Mouse (Mus musculus) brain, embryonic 14.5 days (tissue): ENCODE measurements around the gene Gin1. TPM values are rescaled to one million over a fixed set of nuclear protein-coding genes. Genes with fewer than 3 reads are reported as not detected.
"Not testable (repeated sequence)": the region's sequence is repeated elsewhere in the genome, so short reads cannot be mapped to it uniquely, and the experiment has no call there.

Experiments
- DNase-seq: peaks from one replicate; pipeline ENCODE4 v3.0.0-alpha.2; 2011; ENCODE audit warnings: low read depth
- CTCF ChIP-seq: fragments of 200-500 bp; IDR thresholded peaks from 2 replicates; pipeline ENCODE4 v1.5.1; 2012; ENCODE audit warnings: inconsistent platforms, mild to moderate bottlenecking, moderate library complexity, borderline replicate concordance; ENCODE audit not compliant: insufficient read depth, insufficient read length; ENCODE audit errors: extremely low read depth
- POLR2A ChIP-seq: fragments of 200-500 bp; IDR thresholded peaks from 2 replicates; pipeline ENCODE4 v1.6.1; 2012; ENCODE audit warnings: mild to moderate bottlenecking, inconsistent platforms, borderline replicate concordance; ENCODE audit not compliant: poor library complexity, insufficient read depth, insufficient read length, severe bottlenecking; ENCODE audit errors: extremely low read depth
- polyA plus RNA-seq: library from polyadenylated mRNA; depleted of rRNA; stranded (reverse); fragments of >200 nt; gene quantifications from 2 replicates; pipeline ENCODE4 v1.2.3, GENCODE M21; 2012; rRNA removed

Gene Gin1
- polyA plus RNA-seq, result 6.7 and 6.8 TPM in 2 replicates

- TF ChIP-seq CTCF (peak; percentile 41; the same call in 1 of the 2 replicates), POLR2A (peak; percentile 74; the same call in 1 of the 2 replicates)
- peak; percentile 99 for DNase-seq
These were observed at the start of gene Gin1, which contains the start of gene Ppip5k2 for GRCm38 (mm10) chr1:97769904-97770753. Gin1 (plus strand) TSS chr1:97770172. Ppip5k2 (minus strand) TSS chr1:97770411.

GRCm38 (mm10) chr1:97726730-97727129 is 43.2 kb upstream of the Gin1 start:
- DNase-seq, result peak; percentile 30

GRCm38 (mm10) chr1:97729339-97729738 is 40.6 kb upstream of the Gin1 start:
- no peak for DNase-seq
- TF ChIP-seq CTCF, result no peak
- TF ChIP-seq POLR2A, result no peak

More at GRCm38 (mm10) chr1:97726730-97727129, 43.2 kb upstream of the Gin1 start:
- TF ChIP-seq CTCF (peak; percentile 41; the same call in 1 of the 2 replicates), POLR2A (no peak)

- TF ChIP-seq POLR2A (no peak), CTCF (no peak)
- DNase-seq, result no peak
These were observed 26.9 kb upstream of the Gin1 start for GRCm38 (mm10) chr1:97743063-97743462.

GRCm38 (mm10) chr1:97745712-97746111 is 24.3 kb upstream of the Gin1 start:
- no peak for DNase-seq
- TF ChIP-seq POLR2A (no peak), CTCF (no peak)

- no peak for DNase-seq
- TF ChIP-seq CTCF, result no peak
- no peak for TF ChIP-seq POLR2A
These were observed 23.7 kb upstream of the Gin1 start for GRCm38 (mm10) chr1:97746261-97746660.

GRCm38 (mm10) chr1:97748163-97748562 is 21.8 kb upstream of the Gin1 start:
- TF ChIP-seq POLR2A, result no peak
- no peak for DNase-seq

- DNase-seq, result no peak
These were observed 16.8 kb upstream of the Gin1 start for GRCm38 (mm10) chr1:97753216-97753615.

GRCm38 (mm10) chr1:97754392-97754791 is 15.6 kb upstream of the Gin1 start:
- TF ChIP-seq CTCF, result no peak
- TF ChIP-seq POLR2A, result no peak
- no peak for DNase-seq

More at GRCm38 (mm10) chr1:97753216-97753615, 16.8 kb upstream of the Gin1 start:
- TF ChIP-seq POLR2A, result no peak
- no peak for TF ChIP-seq CTCF

GRCm38 (mm10) chr1:97759841-97760240 is 10.1 kb upstream of the Gin1 start:
- no peak for DNase-seq
- TF ChIP-seq POLR2A (no peak), CTCF (no peak)

GRCm38 (mm10) chr1:97760598-97760997 is 9.4 kb upstream of the Gin1 start:
- DNase-seq, result no peak

GRCm38 (mm10) chr1:97761477-97761876 is 8.5 kb upstream of the Gin1 start:
- TF ChIP-seq CTCF (no peak), POLR2A (no peak)
- DNase-seq, result peak; percentile 11

More at GRCm38 (mm10) chr1:97760598-97760997, 9.4 kb upstream of the Gin1 start:
- TF ChIP-seq CTCF (no peak), POLR2A (no peak)

- not testable (repeated sequence) for DNase-seq
These were observed 4.3 kb upstream of the Gin1 start for GRCm38 (mm10) chr1:97765712-97766111.
